Mouse (Mus musculus) midbrain, embryonic 15.5 days (tissue): ENCODE data around the gene Ncaph2. TPM values are rescaled to one million over a fixed set of nuclear protein-coding genes. Genes with fewer than 3 reads are reported as not detected.

Experiments
- ATAC-seq: fragments of 200-750 bp; cut with Nextera tagmentation; replicated peaks from 2 replicates; pipeline ENCODE4 v1.8.0; 2017; ENCODE audit warnings: moderate TSS enrichment
- H3K27ac ChIP-seq: fragments of 300-500 bp; sonication (generic); 2 replicates; pipeline ENCODE4 v1.5.1; 2015; ENCODE audit warnings: mild to moderate bottlenecking, inconsistent platforms
- H3K27me3 ChIP-seq: fragments of 300-500 bp; sonication (generic); replicated peaks from 2 replicates; pipeline ENCODE4 v1.6.1; 2015; ENCODE audit warnings: inconsistent platforms
- H3K36me3 ChIP-seq: fragments of 300-500 bp; sonication (generic); replicated peaks from 2 replicates; pipeline ENCODE4 v1.6.1; 2015; ENCODE audit warnings: inconsistent platforms
- H3K4me1 ChIP-seq: fragments of 300-500 bp; sonication (generic); 2 replicates; pipeline ENCODE4 v1.6.1; 2015; ENCODE audit warnings: inconsistent platforms
- H3K4me2 ChIP-seq: fragments of 300-500 bp; sonication (generic); 2 replicates; pipeline ENCODE4 v1.6.1; 2015; ENCODE audit warnings: inconsistent platforms, mild to moderate bottlenecking, moderate library complexity
- H3K4me3 ChIP-seq: fragments of 300-500 bp; sonication (generic); 2 replicates; pipeline ENCODE4 v1.5.1; 2015; ENCODE audit warnings: mild to moderate bottlenecking, inconsistent platforms
- H3K9ac ChIP-seq: fragments of 300-500 bp; sonication (generic); 2 replicates; pipeline ENCODE4 v1.6.1; 2015; ENCODE audit warnings: mild to moderate bottlenecking, inconsistent platforms
- H3K9me3 ChIP-seq: fragments of 300-500 bp; sonication (generic); 2 replicates; pipeline ENCODE4 v1.6.1; 2016; ENCODE audit warnings: inconsistent platforms
- WGBS: fragments of 180-500 bp; shearing (Covaris S2); methylation state at CpG from one replicate; pipeline ENCODE4 v1.1.7; 2015; ENCODE audit warnings: mixed read lengths; 5-methylcytosine and 5-hydroxymethylcytosine counted together
- polyA plus RNA-seq: library from polyadenylated mRNA; unstranded; fragments of >200 nt; fragmentation: Nextera tagmentation; extraction: Ambion mirVana; gene quantifications from 2 replicates; pipeline ENCODE4 v1.2.1, GENCODE M21; 2015

Ncaph2 gene
- polyA plus RNA-seq, 1 experiment from 2014 or later = 121 TPM

DNA sequence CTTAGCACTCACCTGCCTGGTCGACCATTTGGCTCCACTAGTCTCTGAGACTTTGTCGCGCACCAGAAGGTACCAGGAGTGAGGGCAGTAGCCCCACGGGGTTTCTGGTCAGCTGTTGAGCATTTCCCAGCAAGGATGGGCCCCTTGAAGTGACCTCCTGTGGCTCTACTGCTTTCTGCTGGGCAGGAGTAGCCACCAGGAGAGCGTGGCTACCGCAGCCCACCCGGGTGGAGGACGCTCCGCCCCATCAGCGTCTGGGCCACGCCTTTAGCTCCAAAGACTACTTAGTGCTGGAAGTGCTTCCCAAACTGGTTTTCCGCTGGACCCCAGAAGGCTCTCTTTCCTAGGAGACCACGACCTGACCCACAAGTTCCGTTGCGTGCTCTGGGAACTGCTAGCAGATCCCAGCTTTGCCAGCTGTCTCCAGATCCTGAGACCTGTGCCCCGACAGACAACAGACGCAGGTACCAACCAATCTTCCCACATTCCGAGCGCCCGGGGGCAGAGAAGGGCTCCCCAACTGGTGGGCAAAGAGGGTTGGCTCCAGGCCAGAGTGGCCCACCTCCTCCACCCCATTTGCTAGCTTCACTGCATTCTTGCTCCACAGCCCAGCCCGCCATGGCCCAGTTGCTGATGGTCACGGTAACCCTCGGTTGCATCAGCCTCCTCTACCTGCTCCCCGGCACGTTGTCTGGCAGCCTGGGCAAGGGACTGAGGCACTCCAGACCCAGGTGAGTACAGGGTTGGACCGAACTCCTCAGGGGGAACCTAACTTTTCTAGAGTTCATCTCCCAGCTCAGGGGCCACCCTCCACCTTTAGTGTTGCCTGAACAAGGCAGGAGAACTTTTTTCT, 32.6 kb upstream of the Ncaph2 start, which contains the start of gene Adm2:
Gene Adm2 (plus strand): TSS at position 51 of the 853 bp plus-strand sequence.
- WGBS = 9% methylated on average over 26 of the region's 26 CpGs
- H3K36me3 ChIP-seq = no peaks in the 10 kb centered on the region
- H3K4me1 ChIP-seq = no peaks in the 10 kb centered on the region; the same call in 1 of the 2 replicates
- peak within 1 kb of the TSS; percentile 19; the same call in 1 of the 2 replicates for H3K4me2 ChIP-seq
- H3K27ac ChIP-seq = no peak within 1 kb of the TSS
- H3K27me3 ChIP-seq = peaks cover 7% of the 10 kb centered on the region; the same call in 1 of the 2 replicates
- no peaks in the 10 kb centered on the region for H3K9me3 ChIP-seq
- no peak within 1 kb of the TSS for H3K4me3 ChIP-seq
- no peak for ATAC-seq
- no peak within 1 kb of the TSS for H3K9ac ChIP-seq

DNA sequence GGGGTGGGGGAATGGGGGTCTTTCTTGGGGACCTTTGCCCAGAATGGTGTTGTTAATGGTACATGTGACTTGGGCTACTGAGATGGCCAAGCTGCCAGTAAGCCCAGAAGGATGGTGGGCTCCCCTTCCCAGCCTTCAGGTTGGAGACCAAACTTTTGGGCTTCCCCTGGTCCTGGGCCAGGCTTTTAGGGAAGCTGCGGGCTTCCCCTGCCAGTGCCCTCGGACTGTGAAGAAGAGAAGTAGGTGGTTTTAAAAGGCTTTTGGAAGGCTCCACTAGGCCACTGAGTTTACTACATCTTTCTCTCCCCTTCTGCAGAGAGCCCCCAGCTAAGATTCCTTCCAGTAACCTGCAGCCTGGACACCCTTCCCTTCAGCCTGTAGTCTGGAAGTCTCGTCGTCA, 31.9 kb upstream of the Ncaph2 start:
- 84% methylated on average over 4 of the region's 4 CpGs for WGBS
- Histone ChIP-seq H3K4me1 (no peaks in the 10 kb centered on the region; the same call in 1 of the 2 replicates), H3K36me3 (no peaks in the 10 kb centered on the region), H3K4me3 (no peak overlapping the region), H3K4me2 (no peak overlapping the region), H3K27me3 (peaks cover 7% of the 10 kb centered on the region; the same call in 1 of the 2 replicates), H3K9me3 (no peaks in the 10 kb centered on the region), H3K27ac (no peak overlapping the region), H3K9ac (no peak overlapping the region)
- no peak for ATAC-seq

DNA sequence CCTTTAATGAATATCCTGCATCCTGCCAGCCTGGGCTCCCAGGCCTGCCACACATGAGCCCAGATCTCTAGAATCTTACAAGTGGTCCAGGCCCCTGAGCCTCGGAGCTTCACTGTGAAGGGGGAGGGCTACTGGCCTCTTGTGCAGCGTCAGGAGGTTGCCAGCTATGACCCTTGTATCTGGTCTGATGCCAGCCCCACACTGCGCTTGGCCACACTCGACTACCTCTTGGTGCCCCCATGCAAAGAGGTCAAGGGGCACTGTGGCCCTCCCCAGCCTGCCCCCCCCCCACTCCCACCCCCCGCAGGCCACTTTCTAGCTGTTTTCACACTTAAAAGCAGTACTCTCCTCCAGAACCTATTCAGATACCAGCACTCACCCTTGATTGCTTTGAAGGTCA, 29.1 kb upstream of the Ncaph2 start:
- peaks cover 7% of the 10 kb centered on the region; the same call in 1 of the 2 replicates for H3K27me3 ChIP-seq
- 74% methylated on average over 5 of the region's 5 CpGs for WGBS
- ATAC-seq = no peak
- no peak overlapping the region for H3K4me3 ChIP-seq
- no peaks in the 10 kb centered on the region; the same call in 1 of the 2 replicates for H3K4me1 ChIP-seq
- no peak overlapping the region for H3K27ac ChIP-seq
- H3K4me2 ChIP-seq = no peak overlapping the region
- H3K9ac ChIP-seq = no peak overlapping the region
- no peaks in the 10 kb centered on the region for H3K9me3 ChIP-seq
- no peaks in the 10 kb centered on the region for H3K36me3 ChIP-seq

DNA sequence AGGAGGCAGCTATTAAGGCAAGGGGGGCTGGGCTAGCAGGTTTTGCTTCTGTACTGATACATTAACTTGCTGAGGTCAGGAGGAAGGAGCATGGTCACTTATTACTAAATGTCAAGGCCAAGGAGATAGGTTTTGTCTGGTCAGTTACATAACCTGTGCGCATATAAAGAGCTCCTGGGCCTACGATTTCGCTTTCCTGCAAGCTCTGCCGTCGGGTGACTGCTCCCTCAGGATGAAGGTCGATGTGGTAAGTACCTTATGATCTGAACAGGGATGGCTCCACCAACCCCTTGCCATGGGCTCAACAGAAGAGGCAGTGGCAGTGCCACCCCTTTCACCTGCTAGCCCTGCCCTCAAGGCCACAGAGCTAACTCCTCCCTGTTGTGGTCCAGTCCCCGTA, 21.2 kb upstream of the Ncaph2 start, which contains the start of gene Miox:
Gene Miox (plus strand): TSS at position 128 of the 400 bp plus-strand sequence.
- Histone ChIP-seq H3K9me3 (no peaks in the 10 kb centered on the region), H3K4me1 (no peaks in the 10 kb centered on the region), H3K27ac (no peak within 1 kb of the TSS), H3K36me3 (no peaks in the 10 kb centered on the region), H3K4me2 (no peak within 1 kb of the TSS), H3K9ac (no peak within 1 kb of the TSS), H3K4me3 (no peak within 1 kb of the TSS), H3K27me3 (no peaks in the 10 kb centered on the region)
- ATAC-seq = no peak
- WGBS = 91% methylated on average over 7 of the region's 7 CpGs

DNA sequence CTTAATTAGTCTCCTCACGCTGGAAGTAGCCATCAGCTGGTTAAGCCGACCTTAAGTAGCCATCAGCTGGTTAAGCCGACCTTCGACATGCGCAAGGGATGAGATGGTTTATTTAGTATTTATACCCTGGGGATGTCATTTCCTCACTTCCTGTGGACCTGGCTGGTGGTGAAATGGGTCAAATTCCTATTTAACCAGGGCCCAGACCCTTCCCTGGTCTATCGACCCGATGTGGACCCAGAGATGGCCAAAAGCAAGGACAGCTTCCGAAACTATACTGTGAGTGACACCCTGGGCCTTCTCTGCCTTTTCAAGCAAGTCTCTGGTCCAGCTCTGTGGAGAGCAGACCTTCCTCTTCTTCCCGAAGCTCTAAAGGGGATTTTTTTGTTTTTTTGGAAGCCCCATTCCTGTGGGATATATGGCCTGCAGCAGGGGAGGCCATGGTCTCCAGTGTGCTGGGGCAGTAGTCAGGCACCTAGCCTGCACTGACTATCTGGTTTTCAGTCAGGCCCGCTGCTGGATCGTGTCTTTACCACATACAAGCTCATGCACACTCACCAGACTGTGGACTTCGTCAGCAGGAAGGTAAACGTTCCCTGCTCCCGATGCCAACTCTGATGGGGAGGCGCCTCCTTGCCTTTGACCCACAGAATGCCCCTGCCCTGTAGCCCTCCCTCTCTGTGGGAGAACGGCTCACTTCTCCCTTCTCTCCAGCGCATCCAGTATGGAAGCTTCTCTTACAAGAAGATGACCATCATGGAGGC, 20.6 kb upstream of the Ncaph2 start:
- H3K36me3 ChIP-seq = no peaks in the 10 kb centered on the region
- no peak for ATAC-seq
- H3K9me3 ChIP-seq = no peaks in the 10 kb centered on the region
- no peaks in the 10 kb centered on the region for H3K27me3 ChIP-seq
- WGBS = 87% methylated on average over 17 of the region's 17 CpGs
- H3K4me3 ChIP-seq = no peak overlapping the region
- no peak overlapping the region for H3K4me2 ChIP-seq
- H3K4me1 ChIP-seq = no peaks in the 10 kb centered on the region
- H3K27ac ChIP-seq = no peak overlapping the region
- H3K9ac ChIP-seq = no peak overlapping the region

DNA sequence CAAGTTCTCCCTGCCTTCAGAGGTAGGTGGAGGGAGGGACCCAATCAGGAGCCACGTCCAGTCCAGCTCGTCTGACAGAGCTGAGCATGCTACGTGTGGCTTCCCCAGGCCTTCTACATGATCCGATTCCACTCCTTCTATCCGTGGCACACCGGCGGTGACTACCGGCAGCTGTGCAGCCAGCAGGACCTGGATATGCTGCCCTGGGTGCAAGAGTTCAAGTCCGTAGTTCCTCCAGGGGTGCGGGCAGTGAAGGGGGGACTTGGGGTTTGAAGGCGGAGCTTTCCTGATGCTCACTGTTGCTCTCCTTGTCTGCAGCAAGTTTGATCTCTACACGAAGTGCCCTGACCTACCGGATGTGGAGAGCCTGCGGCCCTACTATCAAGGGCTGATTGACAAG, 19.1 kb upstream of the Ncaph2 start:
- no peak overlapping the region for H3K27ac ChIP-seq
- ATAC-seq = no peak
- no peaks in the 10 kb centered on the region for H3K4me1 ChIP-seq
- H3K4me2 ChIP-seq = no peak overlapping the region
- H3K9ac ChIP-seq = no peak overlapping the region
- no peaks in the 10 kb centered on the region for H3K36me3 ChIP-seq
- no peaks in the 10 kb centered on the region for H3K9me3 ChIP-seq
- WGBS = 85% methylated on average over 14 of the region's 14 CpGs
- H3K27me3 ChIP-seq = no peaks in the 10 kb centered on the region
- no peak overlapping the region for H3K4me3 ChIP-seq

DNA sequence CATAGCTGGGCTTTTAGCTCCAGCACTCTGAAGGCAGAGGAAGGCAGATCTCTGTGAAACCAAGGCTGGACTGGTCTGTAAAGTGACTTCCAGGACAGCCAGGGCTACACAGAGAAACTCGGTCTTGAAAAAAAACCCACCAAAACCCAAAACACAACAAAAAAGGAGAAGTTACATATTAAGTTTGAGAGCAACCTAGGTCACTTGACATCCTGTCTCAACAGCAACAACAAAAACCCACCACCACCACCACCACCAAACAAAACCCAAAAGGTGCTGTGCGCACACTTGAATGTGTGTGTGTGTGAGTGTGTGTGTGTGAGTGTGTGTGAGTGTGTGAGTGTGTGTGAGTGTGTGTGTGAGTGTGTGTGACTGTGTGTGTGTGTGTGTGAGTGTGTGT, 15.8 kb upstream of the Ncaph2 start:
- Histone ChIP-seq H3K27ac (no peak overlapping the region), H3K9ac (no peak overlapping the region), H3K4me3 (no peak overlapping the region), H3K36me3 (no peaks in the 10 kb centered on the region), H3K9me3 (no peaks in the 10 kb centered on the region), H3K4me1 (no peaks in the 10 kb centered on the region), H3K4me2 (no peak overlapping the region), H3K27me3 (no peaks in the 10 kb centered on the region)
- WGBS = 90% methylated on average over 2 of the region's 2 CpGs
- ATAC-seq = no peak

DNA sequence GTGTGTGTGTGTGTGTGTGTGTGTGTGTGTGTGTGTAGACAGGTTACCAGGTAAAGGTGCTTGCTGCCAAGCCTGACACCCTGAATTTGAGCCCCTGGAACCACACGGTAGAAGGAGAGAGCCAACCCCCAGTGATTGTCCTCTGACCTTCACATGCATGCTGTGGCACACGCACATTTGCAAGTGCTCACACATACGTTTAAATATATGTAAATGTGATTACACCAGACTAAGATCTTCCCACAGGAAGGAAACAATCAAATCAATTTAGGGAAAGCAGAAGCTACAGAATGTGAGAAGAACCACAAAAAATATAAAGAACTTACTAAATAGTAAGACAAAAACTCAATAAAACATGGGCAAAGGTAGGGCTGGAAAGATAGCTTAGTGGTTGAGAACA, 15.4 kb upstream of the Ncaph2 start:
- H3K36me3 ChIP-seq = no peaks in the 10 kb centered on the region
- H3K4me3 ChIP-seq = no peak overlapping the region
- no peak overlapping the region for H3K9ac ChIP-seq
- no peaks in the 10 kb centered on the region for H3K4me1 ChIP-seq
- no peak overlapping the region for H3K4me2 ChIP-seq
- no peak overlapping the region for H3K27ac ChIP-seq
- H3K9me3 ChIP-seq = no peaks in the 10 kb centered on the region
- WGBS = 85% methylated on average over 3 of the region's 3 CpGs
- no peaks in the 10 kb centered on the region for H3K27me3 ChIP-seq
- ATAC-seq = no peak

DNA sequence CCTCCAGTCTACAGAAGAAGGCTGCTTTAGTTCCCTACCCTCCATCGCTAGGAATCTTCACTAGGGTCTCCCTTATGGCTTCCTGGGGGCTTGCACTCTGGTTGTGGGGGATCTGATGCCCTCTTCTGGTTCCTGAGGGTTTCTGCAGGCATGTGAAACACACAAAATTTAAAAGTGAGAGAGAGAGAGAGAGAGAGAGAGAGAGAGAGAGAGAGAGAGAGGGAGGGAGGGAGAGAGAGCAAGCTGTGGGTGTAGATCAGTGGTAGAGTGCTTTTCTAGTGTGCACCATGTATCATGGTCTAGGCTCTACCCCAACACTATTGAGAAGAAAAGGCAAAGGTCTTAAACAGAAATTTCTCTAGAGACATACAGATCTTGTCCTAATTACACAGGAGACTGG, 13.8 kb upstream of the Ncaph2 start:
- 33% methylated on average over 1 of the region's 1 CpGs for WGBS
- no peak overlapping the region for H3K4me3 ChIP-seq
- H3K4me1 ChIP-seq = no peaks in the 10 kb centered on the region
- H3K36me3 ChIP-seq = no peaks in the 10 kb centered on the region
- no peaks in the 10 kb centered on the region for H3K27me3 ChIP-seq
- no peak overlapping the region for H3K9ac ChIP-seq
- no peak overlapping the region for H3K27ac ChIP-seq
- no peaks in the 10 kb centered on the region for H3K9me3 ChIP-seq
- H3K4me2 ChIP-seq = no peak overlapping the region
- ATAC-seq = no peak

DNA sequence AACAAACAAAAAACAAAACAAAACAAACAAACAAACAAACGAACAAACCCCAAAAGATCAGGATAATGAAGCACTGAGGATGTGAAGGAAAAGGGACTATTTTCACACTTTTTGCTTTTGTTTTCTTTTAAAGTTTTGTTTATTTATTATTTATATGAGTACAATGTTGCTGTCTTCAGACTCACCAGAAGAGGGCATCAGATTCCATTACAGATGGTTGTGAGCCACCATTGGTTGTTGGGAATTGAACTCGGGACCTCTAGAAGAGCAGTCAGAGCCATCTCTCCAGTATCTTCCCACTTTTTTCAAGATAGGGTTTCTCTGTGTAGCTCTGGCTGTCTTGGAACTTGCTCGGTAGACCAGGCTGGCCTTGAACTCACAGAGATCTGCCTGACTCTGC, 12.2 kb upstream of the Ncaph2 start:
- Histone ChIP-seq H3K27me3 (no peaks in the 10 kb centered on the region), H3K9ac (no peak overlapping the region), H3K4me3 (no peak overlapping the region), H3K27ac (no peak overlapping the region), H3K9me3 (no peaks in the 10 kb centered on the region), H3K36me3 (no peaks in the 10 kb centered on the region), H3K4me1 (no peaks in the 10 kb centered on the region), H3K4me2 (no peak overlapping the region)
- 94% methylated on average over 3 of the region's 3 CpGs for WGBS
- no peak for ATAC-seq

DNA sequence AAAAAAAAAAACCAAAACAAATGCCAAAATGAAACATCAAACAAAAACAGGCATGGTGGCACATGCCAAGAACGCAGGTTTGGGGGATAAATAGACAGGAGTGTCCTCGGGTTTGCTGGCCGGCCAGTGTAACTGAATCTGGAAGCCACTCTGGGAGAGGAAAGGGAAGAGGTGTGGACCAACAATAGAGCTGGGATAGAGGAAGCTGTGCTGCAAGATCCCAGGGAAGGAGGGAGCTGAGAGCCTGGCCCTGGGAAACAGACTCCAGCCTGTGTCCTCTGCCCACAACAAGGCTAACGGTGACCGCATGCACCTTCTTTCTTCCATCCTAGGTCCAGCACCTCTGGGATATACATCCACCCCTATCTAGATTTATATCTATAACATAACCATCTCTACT, 5.1 kb upstream of the Ncaph2 start:
- 90% methylated on average over 5 of the region's 5 CpGs for WGBS
- no peak overlapping the region for H3K9ac ChIP-seq
- H3K36me3 ChIP-seq = peaks cover 21% of the 10 kb centered on the region
- H3K27ac ChIP-seq = no peak overlapping the region
- H3K4me1 ChIP-seq = peaks cover 11% of the 10 kb centered on the region
- H3K4me2 ChIP-seq = no peak overlapping the region
- no peak overlapping the region for H3K4me3 ChIP-seq
- no peak for ATAC-seq
- H3K27me3 ChIP-seq = no peaks in the 10 kb centered on the region
- H3K9me3 ChIP-seq = no peaks in the 10 kb centered on the region

DNA sequence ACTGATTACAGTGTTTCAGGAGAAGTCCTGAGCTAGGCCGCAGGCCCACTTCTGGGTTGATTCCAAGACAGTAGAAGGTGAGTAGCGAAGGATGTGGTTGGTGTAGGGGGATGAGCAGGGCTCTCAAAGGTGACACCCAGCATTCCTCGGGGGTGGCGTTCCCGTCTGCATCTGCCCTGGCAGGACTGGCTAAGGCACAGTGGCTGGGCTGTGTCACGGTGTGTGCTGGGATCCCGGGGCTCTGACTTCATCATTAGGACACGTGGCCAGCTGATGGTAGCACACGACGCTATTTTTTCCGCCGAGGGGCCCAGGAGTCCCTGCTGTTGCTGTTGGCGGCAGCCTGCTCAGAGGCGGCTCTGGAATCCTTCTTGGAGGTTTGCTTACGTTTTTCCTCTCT, 4.2 kb upstream of the Ncaph2 start:
- no peak for ATAC-seq
- H3K27ac ChIP-seq = no peak overlapping the region
- 89% methylated on average over 15 of the region's 15 CpGs for WGBS

More for the DNA sequence above, 4.2 kb upstream of the Ncaph2 start:
- no peaks in the 10 kb centered on the region for H3K9me3 ChIP-seq
- peaks cover 12% of the 10 kb centered on the region for H3K4me1 ChIP-seq
- no peaks in the 10 kb centered on the region for H3K27me3 ChIP-seq
- no peak overlapping the region for H3K4me2 ChIP-seq
- peaks cover 21% of the 10 kb centered on the region for H3K36me3 ChIP-seq
- no peak overlapping the region for H3K9ac ChIP-seq
- H3K4me3 ChIP-seq = no peak overlapping the region
